Mouse (Mus musculus) kidney, adult 11 months (tissue): ENCODE data around the gene Smbd1.

ENCODE experiments used
- DNase-seq: peaks from one replicate; pipeline ENCODE4 v3.0.0; 2022

Smbd1 gene

DNA sequence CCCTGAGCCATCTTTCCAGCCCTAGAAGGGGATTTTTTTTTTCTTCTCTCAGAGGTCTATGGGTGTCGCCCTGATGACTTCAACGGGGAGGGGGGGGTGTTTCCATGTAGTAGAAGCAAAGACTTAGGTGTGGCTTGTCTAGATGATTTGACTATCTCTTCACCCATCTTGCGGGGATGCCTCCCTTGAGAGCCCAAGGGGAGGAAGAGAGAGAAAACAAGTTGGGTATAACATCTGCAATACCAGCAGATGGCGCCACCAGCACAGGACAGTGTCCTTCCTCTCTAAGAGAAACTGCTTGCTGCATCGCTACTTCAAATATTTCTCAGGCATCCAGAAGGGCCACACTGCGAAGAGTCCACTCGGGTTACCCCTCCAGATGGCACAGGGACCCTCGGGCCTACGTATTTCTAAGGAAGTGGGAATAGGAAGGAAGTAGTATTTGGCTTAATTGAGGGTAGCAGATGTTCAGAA is 2.6 kb upstream of the Smbd1 start:
- DNase-seq: peak; percentile 67

DNA sequence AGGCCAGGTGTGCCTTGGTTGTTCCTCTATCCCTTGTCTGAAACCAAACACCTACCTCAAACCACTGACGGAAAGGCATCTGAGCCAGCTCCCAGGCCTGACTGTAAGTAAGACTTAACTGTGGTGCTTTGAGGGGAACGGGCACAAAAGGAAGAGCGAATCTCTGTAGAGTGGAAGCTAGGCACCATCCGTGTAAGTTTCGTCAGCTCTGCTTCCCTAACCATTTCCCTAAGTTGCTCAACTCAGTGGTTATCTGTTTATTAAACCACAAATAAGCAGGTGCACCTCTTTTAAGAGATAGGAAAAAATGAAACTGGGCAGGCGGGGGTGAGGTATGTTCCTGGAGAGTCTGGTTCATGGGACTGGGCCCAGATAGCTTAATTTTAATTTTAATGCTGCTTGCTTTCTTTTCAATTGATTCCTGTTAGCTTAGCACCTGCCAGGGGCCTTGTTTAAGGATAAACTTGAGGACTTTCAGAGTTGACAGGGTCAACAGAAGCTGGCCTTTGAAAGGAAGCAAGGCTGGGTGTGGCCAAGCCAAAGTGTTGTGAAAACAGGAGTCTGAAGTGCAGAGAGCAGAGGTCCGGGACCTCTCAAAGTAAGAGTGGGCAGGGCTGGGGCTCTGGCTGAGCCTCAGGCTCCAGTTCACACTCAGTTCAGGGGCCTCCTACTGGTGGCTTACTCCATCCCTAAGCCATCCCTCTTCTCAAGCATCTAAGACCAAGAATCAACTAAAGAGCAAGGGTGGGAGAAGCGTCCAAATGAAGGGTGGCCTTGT is 2.7 kb downstream of the Smbd1 start:
- peak; percentile 47 for DNase-seq

DNA sequence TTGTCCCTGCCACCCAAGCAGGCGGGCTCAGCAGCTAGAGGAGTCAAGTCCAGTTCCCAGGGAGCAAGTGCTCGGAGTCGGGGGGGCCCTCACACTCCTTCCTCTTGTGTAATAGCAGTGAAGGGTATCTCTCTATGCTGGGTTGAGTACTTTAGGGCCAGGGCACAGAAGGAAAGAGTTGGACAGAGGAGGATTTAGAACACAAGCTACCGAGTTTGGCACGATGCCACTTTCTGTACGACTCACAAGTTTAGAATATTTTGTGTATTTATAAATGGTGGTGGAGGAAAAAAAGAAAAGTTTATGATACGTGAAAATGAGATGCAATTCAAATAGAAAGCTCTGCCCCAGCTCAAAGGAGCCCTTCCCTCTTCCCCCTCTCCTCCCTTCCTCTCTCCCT is 5.1 kb downstream of the Smbd1 start:
- DNase-seq: no peak

DNA sequence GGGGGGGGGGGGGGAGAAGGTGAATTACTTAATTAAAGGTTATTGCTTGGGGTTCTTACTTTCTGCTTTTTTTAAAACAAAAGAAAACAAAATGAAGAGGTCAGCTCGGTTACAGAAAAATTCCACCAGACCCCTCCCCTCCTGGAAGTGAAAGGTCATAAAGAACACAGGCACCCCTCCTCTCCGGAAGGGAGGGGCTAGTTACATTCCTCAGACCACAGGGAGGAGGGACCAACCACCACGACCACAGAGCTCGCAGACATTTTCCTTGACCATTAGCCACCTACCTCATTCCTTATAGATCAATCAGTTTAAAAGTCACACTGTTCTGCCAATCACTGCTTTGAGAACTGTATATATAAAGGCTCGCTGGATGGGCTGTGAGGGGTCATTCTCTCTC is 6.4 kb downstream of the Smbd1 start:
- DNase-seq: no peak

DNA sequence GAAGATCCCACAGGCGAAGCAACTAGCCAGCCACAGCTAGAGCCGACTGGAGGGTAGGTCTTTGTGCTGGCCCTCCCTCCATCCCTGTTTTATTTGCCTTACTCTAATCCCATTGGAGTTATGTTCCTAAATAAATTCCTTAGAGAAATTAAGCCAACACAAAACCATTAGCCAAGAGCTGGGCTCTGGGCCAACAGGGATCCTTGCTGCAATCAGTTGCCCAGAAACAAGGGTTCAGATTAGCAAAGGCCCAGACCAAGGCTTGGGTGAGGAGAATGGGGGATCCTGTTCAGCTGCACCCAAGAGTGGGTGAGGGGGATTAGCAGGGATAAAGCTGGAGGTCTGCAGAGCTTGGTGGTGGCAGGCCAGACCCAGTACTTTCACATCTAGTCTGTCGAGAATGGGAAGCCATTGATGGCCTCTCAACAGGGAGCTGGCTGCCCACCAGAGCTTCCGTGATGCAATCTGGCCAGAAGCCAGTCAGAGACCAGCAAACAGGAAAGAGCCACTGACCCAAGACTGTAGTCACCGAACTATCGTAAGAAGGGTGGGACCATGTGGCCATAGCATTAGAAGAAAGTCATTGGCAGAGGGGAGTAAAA is 6.9 kb downstream of the Smbd1 start:
- peak; percentile 69 for DNase-seq

DNA sequence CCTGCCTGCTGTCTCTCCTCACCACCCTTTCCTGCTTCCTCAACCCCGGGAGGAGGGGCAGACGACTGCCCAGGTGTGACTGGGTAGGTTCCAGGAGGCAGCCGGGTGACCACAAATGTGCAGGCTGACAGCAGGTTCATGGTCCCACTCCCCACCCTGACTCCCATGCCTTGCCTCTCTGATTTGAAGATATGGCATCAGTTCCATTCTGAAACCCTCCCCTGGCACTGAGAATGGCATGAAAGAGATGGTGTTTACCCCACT is 12.9 kb downstream of the Smbd1 start, which contains the start of gene Muc20:
Gene Muc20, minus strand, starts transcription at position 10 of the 264 bp plus-strand sequence.
- DNase-seq: no peak

DNA sequence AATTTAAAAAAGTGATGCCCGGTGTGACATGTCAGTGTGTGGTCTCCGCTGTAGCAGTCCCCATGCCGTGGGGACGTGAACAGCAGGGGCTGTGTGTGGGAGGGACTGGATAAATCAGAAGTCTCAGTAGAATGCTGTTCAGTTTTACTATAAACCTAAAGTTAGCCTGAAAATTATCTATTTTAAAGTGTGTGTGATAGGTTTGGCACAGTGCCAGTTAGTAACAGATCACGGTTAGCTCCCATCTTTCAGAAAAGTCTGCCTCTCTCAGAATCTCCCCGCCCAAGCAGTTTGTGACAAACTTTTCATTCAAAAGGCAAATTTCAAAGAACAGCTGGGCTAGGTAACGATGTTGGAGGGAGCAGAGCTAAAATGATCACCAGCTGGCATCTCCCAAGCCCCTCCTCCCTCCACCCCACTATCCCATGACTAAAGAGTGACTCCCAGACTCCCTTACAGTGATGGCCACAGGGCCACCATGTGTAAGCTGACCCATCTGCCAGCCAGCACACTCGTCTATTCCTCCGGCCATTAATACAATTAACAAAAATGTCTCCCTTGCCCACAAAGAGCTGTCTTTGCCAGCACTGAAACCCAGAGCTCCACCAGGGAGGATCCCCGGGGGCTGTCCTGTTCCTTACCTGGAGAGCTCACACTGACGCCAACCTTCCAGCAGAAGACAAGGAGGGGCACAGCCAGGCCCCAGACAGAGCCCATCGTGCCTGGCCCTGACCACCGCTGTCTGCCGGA is 13.4 kb downstream of the Smbd1 start:
- DNase-seq: no peak

DNA sequence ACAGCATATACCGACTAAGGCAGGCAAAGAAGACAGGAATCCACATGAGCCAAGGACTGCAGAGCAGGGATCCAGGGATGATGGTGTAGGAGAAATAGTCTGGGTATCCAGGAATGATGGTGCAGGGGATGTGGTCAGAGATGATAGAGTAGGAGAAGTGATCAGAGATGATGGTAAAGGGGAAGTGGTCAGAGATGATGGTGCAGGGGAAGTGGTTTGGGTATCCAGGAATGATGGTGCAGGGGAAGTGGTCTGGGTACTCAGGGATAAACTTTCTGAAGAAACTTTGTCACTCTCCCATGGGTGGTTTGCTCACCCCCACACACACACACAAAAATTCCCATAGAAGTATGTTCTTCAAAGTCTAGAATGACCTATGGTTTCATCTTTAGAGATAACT is 15.1 kb downstream of the Smbd1 start:
- no peak for DNase-seq

DNA sequence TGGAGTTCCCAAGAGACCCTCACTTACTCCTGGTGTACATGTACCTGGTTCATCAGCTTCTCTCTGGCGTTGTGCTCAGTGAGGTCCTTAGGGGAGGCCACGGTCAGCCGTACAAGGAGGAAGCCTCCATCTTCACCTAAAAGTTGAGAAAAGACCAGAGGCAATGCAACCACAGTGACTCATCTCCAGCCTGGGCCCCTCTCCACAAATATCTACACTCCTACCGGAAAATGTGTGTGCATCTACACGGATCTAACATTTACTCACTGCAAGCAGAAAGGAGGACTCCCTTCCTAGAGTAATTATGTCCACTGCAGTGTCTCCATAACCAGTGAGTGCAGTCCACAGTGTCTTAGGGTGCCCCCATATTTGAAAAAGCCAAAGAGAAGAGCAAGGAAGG is 20.2 kb downstream of the Smbd1 start:
- no peak for DNase-seq

DNA sequence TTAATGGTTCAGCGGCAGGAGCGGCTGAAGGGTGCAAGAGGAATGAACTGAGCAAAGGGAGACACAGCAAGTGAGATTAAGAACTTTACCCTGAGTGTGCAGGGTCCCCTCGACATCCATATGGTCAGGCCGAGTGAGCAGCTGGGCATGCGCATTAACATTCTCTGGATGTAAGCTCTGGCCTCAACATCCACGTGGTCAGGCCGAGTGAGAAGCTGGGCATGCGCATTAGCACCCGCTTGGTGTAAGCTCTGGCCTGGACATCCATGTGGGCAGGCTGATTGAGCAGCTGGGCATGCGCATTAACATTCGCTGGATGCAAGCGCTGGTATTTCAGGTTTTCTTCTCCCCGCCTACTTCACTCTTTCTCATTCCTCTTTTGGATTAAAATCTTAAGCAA is 25.4 kb downstream of the Smbd1 start:
- DNase-seq: no peak

DNA sequence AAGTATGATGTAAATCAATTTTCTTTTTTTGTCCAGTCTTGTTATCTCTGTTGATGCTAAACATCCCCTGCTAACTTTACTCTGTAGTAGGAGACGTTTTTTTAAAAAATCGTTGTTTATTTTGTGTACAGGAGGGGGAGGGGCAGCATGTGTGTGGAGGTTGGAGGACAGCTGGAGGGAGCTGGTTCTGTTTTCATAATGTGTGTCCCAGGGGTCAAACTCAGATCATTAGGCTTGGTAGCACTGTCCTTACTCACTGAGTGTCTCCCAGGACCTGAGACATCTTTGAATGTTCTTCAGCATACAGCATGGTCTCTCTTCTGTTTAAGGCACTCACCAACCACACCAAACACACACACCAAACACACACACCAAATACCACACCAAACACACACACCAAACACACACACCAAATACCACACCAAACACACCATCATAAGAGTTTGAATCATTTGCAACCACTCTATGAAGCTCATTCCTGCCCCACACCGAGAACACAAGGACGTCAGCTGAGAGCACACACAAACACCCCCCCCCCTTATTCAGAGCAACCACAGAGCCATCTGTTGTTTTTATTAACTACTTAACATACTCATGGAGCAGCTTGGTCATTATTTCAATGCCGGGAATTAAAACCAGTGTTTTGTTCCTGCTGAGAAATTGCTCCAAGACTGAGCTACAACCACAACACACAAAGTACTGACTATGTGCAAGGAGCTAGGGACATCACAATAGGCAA is 26.8 kb downstream of the Smbd1 start:
- no peak for DNase-seq

DNA sequence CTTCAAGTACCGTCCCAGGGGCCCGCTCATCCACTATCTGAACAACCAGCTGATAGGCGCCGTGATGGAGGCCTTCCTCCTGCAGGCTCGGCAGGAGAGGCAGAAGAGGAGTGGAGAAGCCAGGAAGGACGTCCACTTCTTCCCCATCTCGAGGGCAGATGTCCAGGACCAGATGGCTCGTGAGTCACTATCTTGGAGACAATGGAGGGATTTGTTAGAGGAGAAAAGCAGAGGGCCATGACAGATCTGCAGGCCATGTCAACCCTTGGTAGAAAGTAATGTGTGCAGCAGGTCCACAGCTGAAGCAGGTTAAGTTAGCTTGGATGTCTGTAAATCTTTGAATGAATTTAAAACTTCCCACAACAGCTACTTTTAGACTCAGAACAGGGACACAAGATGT is 31.3 kb downstream of the Smbd1 start:
- DNase-seq: no peak

DNA sequence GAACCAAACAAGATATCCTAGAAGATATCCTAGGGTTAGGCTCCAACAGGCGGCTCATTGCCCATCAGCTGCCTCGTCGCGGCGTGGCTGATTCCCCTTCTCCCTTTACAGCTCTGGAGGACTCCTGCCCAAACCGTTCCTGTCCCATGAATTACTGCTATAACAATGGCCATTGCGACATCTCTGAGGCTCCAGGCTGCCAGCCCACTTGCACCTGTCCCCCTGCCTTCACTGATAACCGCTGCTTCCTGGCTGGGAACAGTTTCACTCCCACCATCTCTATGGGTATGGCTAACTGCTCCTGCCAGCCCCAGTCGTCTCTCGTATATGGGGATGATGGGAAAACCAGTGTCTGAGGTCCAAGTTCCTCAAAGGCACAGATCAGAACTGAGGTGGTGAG is 33.6 kb downstream of the Smbd1 start:
- no peak for DNase-seq

DNA sequence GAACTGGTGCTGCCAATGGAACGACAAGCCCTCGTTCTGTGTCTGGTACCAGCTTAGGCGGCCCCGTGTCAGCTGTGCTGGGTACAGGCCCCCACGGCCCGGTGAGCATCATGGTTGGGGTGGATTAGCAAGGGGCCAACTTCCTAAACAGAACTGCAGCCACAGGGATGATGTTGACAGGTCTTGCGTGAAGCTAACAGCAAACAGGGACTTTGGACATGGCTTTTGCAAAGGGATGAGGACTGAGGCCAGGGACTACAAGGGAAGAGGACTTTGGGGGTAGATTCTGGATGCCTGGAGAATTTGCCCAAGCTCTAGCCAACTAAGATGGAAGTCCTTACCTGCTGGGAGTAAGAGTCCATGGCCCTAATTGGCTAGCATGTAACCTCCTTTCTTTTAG is 43.4 kb downstream of the Smbd1 start:
- DNase-seq: no peak

DNA sequence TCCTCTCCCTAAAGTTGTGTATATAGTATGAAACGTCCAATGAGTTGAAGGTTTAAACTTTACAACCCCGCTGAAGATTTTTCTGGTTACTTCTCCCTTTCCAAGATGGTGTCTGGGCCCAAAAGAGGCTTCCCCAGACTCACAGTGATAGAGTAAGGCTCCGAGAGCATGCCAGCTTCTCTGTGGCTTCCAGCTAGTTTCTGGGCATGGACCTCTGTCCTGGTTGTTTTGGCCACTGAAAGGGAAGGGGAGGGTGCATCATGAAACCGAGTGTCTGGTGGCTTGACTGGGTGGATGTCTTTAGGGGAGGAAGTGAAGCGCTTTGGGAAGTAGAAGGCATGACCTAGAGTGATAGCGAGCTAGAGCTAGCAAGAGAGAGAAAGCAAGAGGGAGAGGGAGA is 45.3 kb downstream of the Smbd1 start:
- no peak for DNase-seq

DNA sequence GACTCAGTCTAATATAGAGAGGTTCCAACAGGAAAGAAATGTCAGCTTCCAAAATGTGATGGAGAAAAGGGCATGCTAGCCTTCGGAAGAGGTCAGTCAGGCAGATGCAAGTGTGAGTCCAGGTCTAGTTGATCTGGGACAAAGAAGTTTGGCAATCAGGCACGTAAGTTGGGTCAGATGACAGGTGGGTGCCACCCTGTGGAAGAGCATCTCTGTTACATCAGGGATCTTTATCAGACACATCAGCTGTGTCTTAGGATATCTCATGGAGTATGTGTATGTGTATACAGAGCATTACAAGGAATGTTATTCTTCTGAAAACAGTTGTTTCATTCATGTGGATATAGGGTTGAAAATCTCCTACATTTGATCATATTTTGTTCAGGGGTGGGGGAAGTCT is 45.7 kb downstream of the Smbd1 start:
- DNase-seq: no peak
